Mouse (Mus musculus) right cerebral cortex, postnatal 14 days (tissue): Measurements from ENCODE around the gene Ksr2.

Experiments
- DNase-seq: peaks from one replicate; pipeline ENCODE4 v3.0.0; 2022

Ksr2 gene

GRCm38 (mm10) chr5:117818800-117819199 is 405.0 kb downstream of the Ksr2 start:
- DNase-seq: no peak

GRCm38 (mm10) chr5:117820445-117820844 is 406.6 kb downstream of the Ksr2 start:
- DNase-seq: no peak

DNA sequence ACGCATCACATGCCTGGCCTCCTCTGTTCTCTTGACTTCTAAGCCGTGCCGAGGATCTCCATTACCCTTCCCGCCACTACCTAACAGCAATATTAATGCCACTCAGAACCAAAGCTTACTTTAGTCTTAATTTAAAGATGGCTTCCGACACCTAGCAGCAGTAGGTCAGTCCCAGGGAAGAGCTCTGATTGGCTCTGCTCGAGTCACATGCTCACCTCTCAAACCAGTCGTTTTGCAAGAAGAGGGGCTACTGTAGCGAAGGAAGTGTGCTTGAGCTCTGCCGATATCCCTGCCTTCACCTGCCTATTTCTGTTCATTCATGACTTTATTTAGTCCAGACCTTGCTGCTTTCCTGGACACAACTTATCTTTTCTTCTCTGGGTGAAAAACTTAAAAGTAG is 410.0 kb downstream of the Ksr2 start:
- no peak for DNase-seq

GRCm38 (mm10) chr5:117824486-117824885 is 410.7 kb downstream of the Ksr2 start:
- DNase-seq: no peak
